ENCODE assay signal across 18 mouse cellular contexts in genomic region chr10:125275149-125275848, GRCm38 (mm10).
DNase-seq lines count a peak whose midpoint lies in the region; ATAC-seq and TF ChIP-seq lines count a peak whose summit lies in the region.
"Had no signal": no experiment of that assay in that cellular context is flagged by ENCODE, and none has a peak within 500 bp of the region (broad histone marks: within the 10 kb centered on the region; RNA-seq: fewer than 3 reads in every experiment).

No protein-coding gene starts in this region.

- no peaks in the 10 kb centered on the region for H3K36me3 ChIP-seq in forebrain, embryonic 11.5 days (ENCODE audit: control insufficient read depth, insufficient read depth, low read length)
- no peaks in the 10 kb centered on the region; the same call in 1 of the 2 replicates for H3K36me3 ChIP-seq in forebrain, postnatal 0 days (ENCODE audit: insufficient read depth)
- H3K36me3 ChIP-seq in midbrain, embryonic 12.5 days: no peaks in the 10 kb centered on the region
- no peaks in the 10 kb centered on the region for H3K36me3 ChIP-seq in midbrain, embryonic 10.5 days
- no peaks in the 10 kb centered on the region for H3K36me3 ChIP-seq in forebrain, embryonic 13.5 days (ENCODE audit: poor library complexity, severe bottlenecking)
- no peaks in the 10 kb centered on the region; the same call in 1 of the 2 replicates for H3K36me3 ChIP-seq in forebrain, embryonic 16.5 days (ENCODE audit: control insufficient read depth, insufficient read depth)

- peak; percentile 56 for DNase-seq in forebrain, embryonic 11.5 days (ENCODE audit: low spot score)
- no peak for DNase-seq in forebrain, postnatal 0 days
- DNase-seq in midbrain, embryonic 10.5 days (ENCODE audit: low spot score): no peak
- no peak for DNase-seq in lung, postnatal 25 days (ENCODE audit: low spot score)
- DNase-seq: heart, adult 11 months; heart, postnatal 14 days; kidney, postnatal 10 days; liver; lung, postnatal 10 days; thymus, postnatal 36 days had no signal

- WGBS in forebrain, embryonic 11.5 days: 64% methylated on average over 12 of the region's 12 CpGs
- 32% methylated on average over 12 of the region's 12 CpGs for WGBS in forebrain, postnatal 0 days
- WGBS in midbrain, embryonic 12.5 days: 81% methylated on average over 12 of the region's 12 CpGs
- 88% methylated on average over 12 of the region's 12 CpGs for WGBS in midbrain, embryonic 10.5 days
- WGBS in forebrain, embryonic 13.5 days: 34% methylated on average over 12 of the region's 12 CpGs
- WGBS in forebrain, embryonic 16.5 days: 25% methylated on average over 12 of the region's 12 CpGs

- ATAC-seq in forebrain, embryonic 11.5 days (replicated peaks; ENCODE audit: low FRiP score): peak; percentile 92
- no peak for ATAC-seq in forebrain, postnatal 0 days
- peak; percentile 83 for ATAC-seq in midbrain, embryonic 12.5 days (ENCODE audit: low FRiP score, low read depth)
- ATAC-seq in forebrain, embryonic 13.5 days: peak; percentile 93
- ATAC-seq in forebrain, embryonic 16.5 days: 0 out of 2 replicates have a peak, but pooled peaks have one; percentile 57
- ATAC-seq: inflammation-experienced regulatory T-cells, adult 6 months had no signal

- no peak overlapping the region for H3K4me3 ChIP-seq in forebrain, embryonic 11.5 days (ENCODE audit: low read depth, low read length)
- H3K4me3 ChIP-seq in forebrain, postnatal 0 days (ENCODE audit: low read depth, low read length): no peak overlapping the region
- H3K4me3 ChIP-seq in midbrain, embryonic 12.5 days: no peak overlapping the region
- no peak overlapping the region for H3K4me3 ChIP-seq in midbrain, embryonic 10.5 days
- no peak overlapping the region for H3K4me3 ChIP-seq in forebrain, embryonic 13.5 days
- H3K4me3 ChIP-seq in forebrain, embryonic 16.5 days (replicated peaks; ENCODE audit: low read length): no peak overlapping the region
- H3K4me3 ChIP-seq: heart, embryonic 12.5 days; layer of hippocampus, adult 2 months; myocyte had no signal

- H3K27ac ChIP-seq in forebrain, embryonic 11.5 days (ENCODE audit: low read depth, low read length): peak overlapping the region; percentile 41; the same call in 1 of the 2 replicates
- no peak overlapping the region for H3K27ac ChIP-seq in forebrain, postnatal 0 days (ENCODE audit: low read depth, low read length)
- H3K27ac ChIP-seq in midbrain, embryonic 12.5 days (replicated peaks): no peak overlapping the region
- H3K27ac ChIP-seq in midbrain, embryonic 10.5 days (replicated peaks): no peak overlapping the region
- peak overlapping the region; percentile 54; the same call in 1 of the 2 replicates for H3K27ac ChIP-seq in forebrain, embryonic 13.5 days
- H3K27ac ChIP-seq in forebrain, embryonic 16.5 days (ENCODE audit: low read length): no peak overlapping the region
- H3K27ac ChIP-seq: layer of hippocampus, adult 2 months had no signal

- no peak overlapping the region for H3K4me2 ChIP-seq in forebrain, embryonic 11.5 days (ENCODE audit: low read depth, low read length, severe bottlenecking)
- H3K4me2 ChIP-seq in forebrain, postnatal 0 days (ENCODE audit: low read depth): no peak overlapping the region
- H3K4me2 ChIP-seq in midbrain, embryonic 12.5 days (replicated peaks): no peak overlapping the region
- peak overlapping the region; percentile 33; the same call in 1 of the 2 replicates for H3K4me2 ChIP-seq in forebrain, embryonic 13.5 days
- H3K4me2 ChIP-seq in forebrain, embryonic 16.5 days (ENCODE audit: low read length): no peak overlapping the region
- H3K4me2 ChIP-seq: heart, embryonic 12.5 days had no signal

- H3K9ac ChIP-seq in forebrain, embryonic 11.5 days (ENCODE audit: low read length): no peak overlapping the region
- no peak overlapping the region for H3K9ac ChIP-seq in forebrain, postnatal 0 days
- H3K9ac ChIP-seq in midbrain, embryonic 12.5 days (replicated peaks): no peak overlapping the region
- no peak overlapping the region for H3K9ac ChIP-seq in forebrain, embryonic 13.5 days
- no peak overlapping the region for H3K9ac ChIP-seq in forebrain, embryonic 16.5 days (replicated peaks; ENCODE audit: low read depth, low read length)
- H3K9ac ChIP-seq: heart, embryonic 12.5 days had no signal

- no peaks in the 10 kb centered on the region for H3K27me3 ChIP-seq in forebrain, embryonic 11.5 days (ENCODE audit: control insufficient read depth, insufficient read depth, low read length)
- H3K27me3 ChIP-seq in forebrain, postnatal 0 days (ENCODE audit: insufficient read depth, low read length): no peaks in the 10 kb centered on the region
- H3K27me3 ChIP-seq in midbrain, embryonic 12.5 days: no peaks in the 10 kb centered on the region
- H3K27me3 ChIP-seq in midbrain, embryonic 10.5 days (ENCODE audit: low read depth, poor library complexity, severe bottlenecking): no peaks in the 10 kb centered on the region
- H3K27me3 ChIP-seq in forebrain, embryonic 13.5 days: no peaks in the 10 kb centered on the region
- no peaks in the 10 kb centered on the region for H3K27me3 ChIP-seq in forebrain, embryonic 16.5 days (replicated peaks; ENCODE audit: control insufficient read depth, insufficient read depth, low read length)
- H3K27me3 ChIP-seq: heart, embryonic 12.5 days; megakaryocyte, embryonic 14.5 days had no signal

- H3K4me1 ChIP-seq in forebrain, embryonic 11.5 days (replicated peaks; ENCODE audit: control insufficient read depth, insufficient read depth, low read length): no peaks in the 10 kb centered on the region
- no peaks in the 10 kb centered on the region for H3K4me1 ChIP-seq in forebrain, postnatal 0 days (ENCODE audit: insufficient read depth)
- peaks cover 3% of the 10 kb centered on the region; the same call in 1 of the 2 replicates for H3K4me1 ChIP-seq in midbrain, embryonic 12.5 days
- H3K4me1 ChIP-seq in midbrain, embryonic 10.5 days: no peaks in the 10 kb centered on the region
- H3K4me1 ChIP-seq in forebrain, embryonic 13.5 days: peaks cover 14% of the 10 kb centered on the region
- H3K4me1 ChIP-seq in forebrain, embryonic 16.5 days (replicated peaks; ENCODE audit: control insufficient read depth, insufficient read depth, low read length): peaks cover 5% of the 10 kb centered on the region
- H3K4me1 ChIP-seq: megakaryocyte, embryonic 14.5 days had no signal

- H3K9me3 ChIP-seq in forebrain, embryonic 11.5 days (ENCODE audit: control insufficient read depth, low read length): no peaks in the 10 kb centered on the region
- H3K9me3 ChIP-seq in forebrain, postnatal 0 days (ENCODE audit: low read length): no peaks in the 10 kb centered on the region
- no peaks in the 10 kb centered on the region for H3K9me3 ChIP-seq in midbrain, embryonic 12.5 days
- H3K9me3 ChIP-seq in midbrain, embryonic 10.5 days (replicated peaks): no peaks in the 10 kb centered on the region
- H3K9me3 ChIP-seq in forebrain, embryonic 13.5 days (replicated peaks): no peaks in the 10 kb centered on the region
- no peaks in the 10 kb centered on the region for H3K9me3 ChIP-seq in forebrain, embryonic 16.5 days (ENCODE audit: control insufficient read depth, low read length)
- H3K9me3 ChIP-seq: heart, embryonic 12.5 days had no signal

- TF ChIP-seq CTCF in forebrain, postnatal 0 days (IDR thresholded peaks at IDR 0.05; ENCODE audit: low read depth): no peak

Comparison
In these comparisons a context has a peak if more than half of its experiments do, and no peak if none do; other contexts are left out.
1. H3K27ac ChIP-seq: peak in forebrain, embryonic 11.5 days (single experiment) and forebrain, embryonic 13.5 days (single experiment); none in forebrain, postnatal 0 days (single experiment), midbrain, embryonic 12.5 days (single experiment), midbrain, embryonic 10.5 days (single experiment) and forebrain, embryonic 16.5 days (single experiment).